Mouse (Mus musculus): ENCODE results near the gene Tfb1m.

Gene Tfb1m

GRCm38 (mm10) chr17:3557331-3558311 is at the start of gene Tfb1m:
TSS of gene Tfb1m (minus strand) at chr17:3557781.
- DNase-seq = peak; percentile 98 to 99

GRCm38 (mm10) chr17:3602954-3603672 is 45.5 kb upstream of the Tfb1m start:
- peak; percentile 23 to 28 for DNase-seq

GRCm38 (mm10) chr17:3598393-3598792 is 40.8 kb upstream of the Tfb1m start:
- no peak for DNase-seq

GRCm38 (mm10) chr17:3597866-3598265 is 40.3 kb upstream of the Tfb1m start:
- peak; percentile 9 to 19 for DNase-seq

GRCm38 (mm10) chr17:3597130-3597529 is 39.5 kb upstream of the Tfb1m start:
- peak in 1 of 2 experiments; percentile 13 for DNase-seq

- DNase-seq = peak; percentile 88 to 93
Observed at GRCm38 (mm10) chr17:3570876-3571275, 13.3 kb upstream of the Tfb1m start.

GRCm38 (mm10) chr17:3562405-3562804 is 4.8 kb upstream of the Tfb1m start:
- no peak for DNase-seq

- peak in 1 of 2 experiments; percentile 27 for DNase-seq
Observed at GRCm38 (mm10) chr17:3560534-3560933, 3.0 kb upstream of the Tfb1m start.

- no peak for DNase-seq
Observed at GRCm38 (mm10) chr17:3558356-3558870, 832 bp upstream of the Tfb1m start.

GRCm38 (mm10) chr17:3556251-3556650 is 1.3 kb downstream of the Tfb1m start:
- no peak for DNase-seq

- peak in 1 of 2 experiments; percentile 27 for DNase-seq
Observed at GRCm38 (mm10) chr17:3547725-3548124, 9.9 kb downstream of the Tfb1m start.

- DNase-seq = no peak
Observed at GRCm38 (mm10) chr17:3541033-3541432, 16.5 kb downstream of the Tfb1m start.

- DNase-seq = no peak
Observed at GRCm38 (mm10) chr17:3540304-3540703, 17.3 kb downstream of the Tfb1m start.

GRCm38 (mm10) chr17:3533425-3533824 is 24.2 kb downstream of the Tfb1m start:
- DNase-seq = peak; percentile 58 to 60

- DNase-seq = no peak
Observed at GRCm38 (mm10) chr17:3532254-3532653, 25.3 kb downstream of the Tfb1m start, which contains the start of gene Cldn20. TSS of gene Cldn20 (plus strand) at chr17:3532554.

- no peak for DNase-seq
Observed at GRCm38 (mm10) chr17:3531641-3532040, 25.9 kb downstream of the Tfb1m start.

GRCm38 (mm10) chr17:3530549-3530948 is 27.0 kb downstream of the Tfb1m start:
- DNase-seq = no peak

GRCm38 (mm10) chr17:3529523-3529922 is 28.1 kb downstream of the Tfb1m start:
- no peak for DNase-seq

GRCm38 (mm10) chr17:3527841-3528471 is 29.6 kb downstream of the Tfb1m start:
- peak; percentile 33 to 39 for DNase-seq

GRCm38 (mm10) chr17:3520344-3520743 is 37.2 kb downstream of the Tfb1m start:
- no peak for DNase-seq

- no peak for DNase-seq
Observed at GRCm38 (mm10) chr17:3516406-3516805, 41.2 kb downstream of the Tfb1m start.

GRCm38 (mm10) chr17:3515851-3516250 is 41.7 kb downstream of the Tfb1m start:
- DNase-seq = no peak

GRCm38 (mm10) chr17:3514316-3514715 is 43.3 kb downstream of the Tfb1m start:
- no peak for DNase-seq
